Mouse (Mus musculus) stomach, embryonic 16.5 days (tissue): ENCODE measurements around the gene Pzp. TPM values are rescaled to one million over a fixed set of nuclear protein-coding genes. Genes with fewer than 3 reads are reported as not detected.

Experiments
- ATAC-seq: fragments of 200-750 bp; cut with Nextera tagmentation; 2 replicates; pipeline ENCODE4 v1.8.0; 2017; ENCODE audit warnings: moderate number of reproducible peaks, moderate TSS enrichment; ENCODE audit not compliant: insufficient read depth, low FRiP score
- H3K27ac ChIP-seq: fragments of 300-500 bp; sonication (generic); 2 replicates; pipeline ENCODE4 v1.5.1; 2014; ENCODE audit warnings: low read length
- H3K27me3 ChIP-seq: fragments of 300-500 bp; sonication (generic); 2 replicates; pipeline ENCODE4 v1.6.1; 2014; ENCODE audit warnings: low read length, control low read depth, mixed read lengths; ENCODE audit not compliant: control insufficient read depth, insufficient read depth
- H3K36me3 ChIP-seq: fragments of 300-500 bp; sonication (generic); 2 replicates; pipeline ENCODE4 v1.6.1; 2014; ENCODE audit warnings: low read length; ENCODE audit not compliant: control insufficient read depth, insufficient read depth
- H3K4me1 ChIP-seq: fragments of 300-500 bp; sonication (generic); 2 replicates; pipeline ENCODE4 v1.6.1; 2014; ENCODE audit warnings: low read length, control low read depth, mixed read lengths; ENCODE audit not compliant: control insufficient read depth, insufficient read depth
- H3K4me2 ChIP-seq: fragments of 300-500 bp; sonication (generic); 2 replicates; pipeline ENCODE4 v1.6.1; 2014; ENCODE audit warnings: low read depth, low read length, mixed read lengths
- H3K4me3 ChIP-seq: fragments of 300-500 bp; sonication (generic); replicated peaks from 2 replicates; pipeline ENCODE4 v1.5.1; 2014; ENCODE audit warnings: mild to moderate bottlenecking, low read length
- H3K9ac ChIP-seq: fragments of 300-500 bp; sonication (generic); 2 replicates; pipeline ENCODE4 v1.6.1; 2014; ENCODE audit warnings: low read length
- H3K9me3 ChIP-seq: fragments of 300-500 bp; sonication (generic); replicated peaks from 2 replicates; pipeline ENCODE4 v1.6.1; 2016; ENCODE audit warnings: low read length, control low read depth; ENCODE audit not compliant: control insufficient read depth
- WGBS: fragments of 180-500 bp; shearing (Covaris S2); extraction: QIAGEN DNeasy Blood & Tissue Kit; methylation state at CpG from one replicate; pipeline ENCODE4 v1.1.7; 2014; 5-methylcytosine and 5-hydroxymethylcytosine counted together
- polyA plus RNA-seq: library from polyadenylated mRNA; unstranded; fragments of >200 nt; fragmentation: Nextera tagmentation; extraction: Ambion mirVana; gene quantifications from 2 replicates; pipeline ENCODE4 v1.2.1, GENCODE M21; 2015

Gene Pzp
- polyA plus RNA-seq, 1 experiment from 2014 or later = 15.0 TPM

DNA sequence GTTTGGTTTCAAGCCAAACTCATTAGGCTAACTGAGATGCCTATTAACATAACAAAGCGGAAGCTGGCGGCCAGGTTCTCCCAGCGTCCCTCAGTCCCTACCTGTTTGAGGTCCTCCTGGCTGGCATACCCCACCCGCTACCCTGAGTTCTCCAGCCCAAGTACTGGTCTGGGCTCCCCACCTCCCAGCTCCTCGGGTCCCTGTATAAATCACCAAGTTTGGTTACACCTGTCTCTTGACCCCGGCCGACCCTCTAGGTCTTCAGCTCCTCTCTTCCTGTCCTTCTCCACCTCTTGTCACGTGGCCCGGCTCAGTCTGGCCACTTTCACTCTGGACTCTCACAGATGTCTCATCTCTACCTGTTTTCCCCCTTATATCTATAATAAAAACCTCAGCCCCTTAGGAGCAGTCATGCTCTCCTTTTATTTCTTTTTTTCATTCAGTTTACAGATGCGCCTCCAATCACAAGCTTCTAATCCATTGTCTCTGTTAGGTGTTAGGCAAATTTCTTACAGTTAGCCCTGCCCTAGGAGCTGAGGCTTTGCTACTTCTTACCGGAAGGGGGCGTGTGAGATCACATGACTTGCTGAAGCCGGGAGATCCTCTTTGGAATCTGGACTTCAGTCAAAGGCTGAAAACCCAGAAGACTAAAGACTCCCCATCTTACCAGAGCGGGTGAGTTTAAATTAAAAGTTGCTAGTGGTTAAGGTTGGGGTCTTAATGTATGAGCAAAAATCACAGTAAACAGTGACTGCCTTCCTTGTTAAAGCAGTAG lies 80.6 kb downstream of the Pzp start:
- no peaks in the 10 kb centered on the region for H3K9me3 ChIP-seq
- peak; percentile 38; the same call in 1 of the 2 replicates for ATAC-seq
- peak overlapping the region; percentile 46; the same call in 1 of the 2 replicates for H3K9ac ChIP-seq
- H3K4me1 ChIP-seq = peaks cover 3% of the 10 kb centered on the region; the same call in 1 of the 2 replicates
- no peaks in the 10 kb centered on the region for H3K27me3 ChIP-seq
- peak overlapping the region; percentile 41 for H3K4me2 ChIP-seq
- peak overlapping the region; percentile 24 for H3K4me3 ChIP-seq
- H3K36me3 ChIP-seq = no peaks in the 10 kb centered on the region
- no peak overlapping the region for H3K27ac ChIP-seq
- WGBS = 14% methylated on average over 14 of the region's 14 CpGs

DNA sequence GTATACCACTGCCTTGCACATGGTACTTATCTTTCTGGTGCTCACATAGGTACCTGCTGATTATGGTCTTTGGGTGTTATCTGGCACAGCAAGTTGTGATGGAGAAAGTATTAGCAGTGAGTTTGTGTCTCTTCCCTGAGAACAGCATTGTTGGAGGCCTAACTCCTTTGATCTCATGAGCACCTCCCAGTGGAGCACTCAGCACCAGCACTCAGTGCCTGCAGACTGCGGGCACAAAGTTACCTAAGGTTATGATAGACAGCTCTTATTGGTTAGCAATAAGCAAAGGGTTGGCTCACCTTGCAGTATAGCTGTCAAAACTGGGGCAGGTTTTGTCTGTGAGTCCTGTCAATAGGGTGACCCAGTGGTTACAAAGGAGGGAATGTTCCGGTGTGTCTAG lies 86.3 kb downstream of the Pzp start:
- H3K4me1 ChIP-seq = peaks cover 14% of the 10 kb centered on the region
- WGBS = 94% methylated on average over 2 of the region's 2 CpGs
- ATAC-seq = no peak
- no peak overlapping the region for H3K4me2 ChIP-seq
- H3K4me3 ChIP-seq = no peak overlapping the region
- no peak overlapping the region for H3K27ac ChIP-seq
- no peaks in the 10 kb centered on the region for H3K27me3 ChIP-seq
- no peak overlapping the region for H3K9ac ChIP-seq
- peaks cover 7% of the 10 kb centered on the region for H3K36me3 ChIP-seq
- no peaks in the 10 kb centered on the region for H3K9me3 ChIP-seq

- H3K9me3 ChIP-seq = no peaks in the 10 kb centered on the region
- peaks cover 14% of the 10 kb centered on the region for H3K4me1 ChIP-seq
- no peaks in the 10 kb centered on the region for H3K27me3 ChIP-seq
- 20% methylated on average over 18 of the region's 18 CpGs for WGBS
- ATAC-seq = peak; percentile 48; the same call in 1 of the 2 replicates
- H3K9ac ChIP-seq = peak overlapping the region; percentile 74
- peak overlapping the region; percentile 98 for H3K4me3 ChIP-seq
- peak overlapping the region; percentile 56 for H3K4me2 ChIP-seq
- H3K36me3 ChIP-seq = peaks cover 19% of the 10 kb centered on the region
- H3K27ac ChIP-seq = peak overlapping the region; percentile 84
These were observed 87.6 kb downstream of the Pzp start for GRCm38 (mm10) chr6:128438871-128439341.

GRCm38 (mm10) chr6:128438317-128438870 lies 88.1 kb downstream of the Pzp start, which contains the start of gene Fkbp4:
Gene Fkbp4 (minus strand): TSS chr6:128438677.
- no peaks in the 10 kb centered on the region for H3K27me3 ChIP-seq
- peak within 1 kb of the TSS; percentile 98 for H3K27ac ChIP-seq
- H3K36me3 ChIP-seq = peaks cover 24% of the 10 kb centered on the region
- H3K4me1 ChIP-seq = peaks cover 14% of the 10 kb centered on the region
- peak within 1 kb of the TSS; percentile 56 for H3K4me2 ChIP-seq
- peak within 1 kb of the TSS; percentile 98 for H3K4me3 ChIP-seq
- H3K9me3 ChIP-seq = no peaks in the 10 kb centered on the region
- peak within 1 kb of the TSS; percentile 97 for H3K9ac ChIP-seq
- ATAC-seq = peak; percentile 95
- under 1% methylated on average over 66 of the region's 67 CpGs for WGBS

- Histone ChIP-seq H3K27me3 (no peaks in the 10 kb centered on the region), H3K27ac (peak overlapping the region; percentile 98), H3K4me3 (peak overlapping the region; percentile 98), H3K36me3 (peaks cover 30% of the 10 kb centered on the region), H3K4me2 (peak overlapping the region; percentile 56), H3K4me1 (peaks cover 14% of the 10 kb centered on the region), H3K9me3 (no peaks in the 10 kb centered on the region), H3K9ac (peak overlapping the region; percentile 97)
- WGBS = 1% methylated on average over 48 of the region's 52 CpGs
- peak; percentile 83 for ATAC-seq
These were observed 88.7 kb downstream of the Pzp start for GRCm38 (mm10) chr6:128437731-128438316.

DNA sequence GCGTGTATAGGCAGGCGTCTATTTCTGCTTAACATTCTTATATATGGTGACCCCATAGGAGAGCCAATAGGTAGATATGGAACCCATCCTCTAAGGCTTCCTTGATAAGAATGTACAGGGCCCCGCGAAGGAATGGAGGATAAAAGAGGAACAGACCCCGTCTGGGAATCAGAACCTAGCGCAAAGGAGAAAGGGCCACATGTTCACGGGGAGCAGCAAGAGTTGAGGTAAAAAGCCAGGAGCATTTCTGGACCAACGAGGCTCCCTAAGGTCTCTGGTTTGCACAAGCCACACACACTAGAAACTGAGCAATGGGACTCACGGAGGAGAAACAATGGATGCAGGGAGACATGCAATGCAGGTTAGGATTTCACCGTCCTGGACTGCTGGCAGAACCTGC lies 89.2 kb downstream of the Pzp start:
- H3K9ac ChIP-seq = peak overlapping the region; percentile 97
- peaks cover 14% of the 10 kb centered on the region for H3K4me1 ChIP-seq
- ATAC-seq = no peak
- H3K36me3 ChIP-seq = peaks cover 36% of the 10 kb centered on the region
- peak overlapping the region; percentile 56 for H3K4me2 ChIP-seq
- 3% methylated on average over 10 of the region's 10 CpGs for WGBS
- H3K27me3 ChIP-seq = no peaks in the 10 kb centered on the region
- H3K9me3 ChIP-seq = no peaks in the 10 kb centered on the region
- H3K27ac ChIP-seq = peak overlapping the region; percentile 98
- H3K4me3 ChIP-seq = peak overlapping the region; percentile 98

DNA sequence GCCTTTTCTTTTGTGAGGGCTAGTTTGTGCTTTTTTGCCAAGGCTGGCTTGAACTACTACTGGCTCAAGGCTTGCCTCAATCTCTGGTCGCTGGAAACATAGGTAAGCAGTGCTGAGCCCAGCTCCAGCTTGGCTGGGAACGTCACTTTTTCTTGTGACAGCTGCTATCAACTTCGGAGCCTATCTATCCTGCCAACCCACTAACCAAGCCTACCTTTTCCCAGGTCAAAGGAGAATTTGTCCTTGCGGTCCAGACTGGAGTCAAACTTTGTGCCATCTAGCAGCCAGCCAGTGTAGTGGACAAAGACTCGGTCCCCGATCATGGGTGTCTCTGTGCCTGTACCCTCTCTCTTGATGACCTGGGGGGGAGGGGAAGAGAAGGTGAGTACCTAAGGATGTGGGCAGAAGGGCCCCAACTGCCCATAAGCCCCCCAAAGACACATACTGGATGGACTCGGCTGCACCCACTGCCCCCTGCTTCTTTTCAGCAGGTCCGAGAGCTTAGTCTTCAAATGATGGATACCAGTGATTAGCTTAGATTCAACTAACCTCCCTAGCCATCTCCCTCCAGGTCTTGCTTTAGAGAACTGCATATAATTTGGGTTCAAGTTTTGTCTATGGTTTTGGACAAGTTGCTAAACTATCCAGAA lies 90.0 kb downstream of the Pzp start:
- Histone ChIP-seq H3K9ac (peak overlapping the region; percentile 97), H3K27me3 (no peaks in the 10 kb centered on the region), H3K36me3 (peaks cover 41% of the 10 kb centered on the region), H3K4me3 (peak overlapping the region; percentile 98), H3K4me2 (peak overlapping the region; percentile 56), H3K9me3 (no peaks in the 10 kb centered on the region), H3K4me1 (peaks cover 14% of the 10 kb centered on the region), H3K27ac (0 out of 2 replicates have a peak overlapping the region, but pooled peaks have one; percentile 98)
- WGBS = 76% methylated on average over 8 of the region's 8 CpGs
- no peak for ATAC-seq

DNA sequence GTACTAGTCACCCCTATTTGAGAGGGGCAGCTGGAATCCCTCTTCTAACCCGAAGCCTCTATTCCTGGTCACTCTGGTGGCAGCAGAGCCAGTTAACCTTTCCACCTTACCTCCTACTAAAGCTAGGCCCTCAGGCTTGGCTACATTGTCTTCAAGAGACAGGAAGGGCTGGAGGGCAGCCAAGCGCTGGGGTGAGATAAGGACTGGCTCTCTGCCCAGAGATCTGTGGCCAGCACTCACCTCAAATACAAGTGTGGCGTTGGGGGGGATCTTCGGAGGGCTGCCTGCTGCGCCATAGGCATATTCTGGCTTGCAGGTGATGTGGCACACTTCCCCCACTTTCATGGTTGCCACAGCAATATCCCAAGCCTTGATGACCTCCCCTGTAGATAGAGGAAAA lies 91.0 kb downstream of the Pzp start:
- Histone ChIP-seq H3K27me3 (no peaks in the 10 kb centered on the region), H3K9me3 (no peaks in the 10 kb centered on the region), H3K36me3 (peaks cover 49% of the 10 kb centered on the region), H3K9ac (no peak overlapping the region), H3K27ac (no peak overlapping the region), H3K4me1 (peaks cover 14% of the 10 kb centered on the region), H3K4me2 (no peak overlapping the region), H3K4me3 (no peak overlapping the region)
- ATAC-seq = no peak
- WGBS = 74% methylated on average over 5 of the region's 5 CpGs
